Mouse (Mus musculus) cerebellum, adult 8-10 months (tissue): Measurements from ENCODE around the gene Klhl31.

Source experiments
- DNase-seq: peaks from one replicate; pipeline ENCODE4 v3.0.0; 2022

Gene Klhl31

DNA sequence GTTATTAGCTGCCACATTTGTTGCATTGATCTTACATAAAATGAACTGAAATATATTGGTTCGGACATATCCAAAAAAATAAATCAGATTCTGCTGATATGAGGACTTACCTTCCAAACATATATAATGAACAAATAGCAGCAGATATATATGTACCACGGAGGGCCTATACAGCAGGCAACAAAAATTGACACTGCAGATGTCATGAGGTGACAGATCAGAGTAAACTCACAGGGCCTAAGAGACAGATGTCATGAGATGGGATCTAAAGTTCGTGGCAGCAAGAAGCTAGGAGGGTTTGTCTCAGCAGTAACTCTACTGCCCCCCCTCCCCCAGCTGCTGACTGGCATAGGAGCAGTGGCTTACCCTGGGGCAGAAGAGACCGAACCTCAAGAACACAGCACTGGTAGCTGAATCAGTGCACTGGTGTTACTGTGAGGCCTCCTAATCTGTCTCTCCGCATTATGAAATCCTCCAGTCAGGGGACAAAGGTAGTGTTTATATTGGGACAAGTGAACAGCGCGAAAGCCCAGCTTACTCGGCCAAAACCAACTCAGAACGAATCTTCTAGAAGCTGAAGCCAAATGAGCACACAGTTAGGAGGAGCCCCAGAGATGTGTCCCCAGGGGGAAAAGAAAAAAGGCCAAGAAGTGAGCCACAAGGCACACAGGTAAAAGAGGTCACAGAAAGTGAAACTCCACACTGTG, 71.3 kb downstream of the Klhl31 start:
- no peak for DNase-seq

DNA sequence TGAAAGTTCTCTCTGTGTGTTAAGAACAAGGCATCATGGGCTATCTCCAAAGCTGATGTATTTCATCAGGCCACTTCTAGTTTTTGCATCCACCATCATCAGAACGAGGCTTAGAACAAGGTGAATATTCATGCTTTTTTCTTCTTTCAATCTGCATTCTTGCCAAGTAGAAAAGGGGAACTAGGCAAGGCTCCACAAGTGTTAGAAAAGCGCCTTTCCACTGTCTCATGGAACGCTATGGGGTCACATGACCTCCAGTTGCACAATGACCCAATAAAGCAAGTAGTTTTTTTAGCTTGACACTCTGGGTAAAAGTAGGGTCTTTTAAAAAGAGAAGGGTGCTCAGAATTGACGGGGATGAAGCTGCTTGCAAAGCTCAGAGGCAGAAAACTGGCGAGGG, 72.7 kb downstream of the Klhl31 start:
- no peak for DNase-seq
